Mouse (Mus musculus) heart, embryonic 14.5 days (tissue): ENCODE results near the gene Hes3. TPM values are rescaled to one million over a fixed set of nuclear protein-coding genes. Genes with fewer than 3 reads are reported as not detected.

Experiments used
- ATAC-seq: fragments of 200-750 bp; cut with Nextera tagmentation; 2 replicates; pipeline ENCODE4 v1.8.0; 2017; ENCODE audit warnings: low read depth, moderate TSS enrichment; ENCODE audit not compliant: insufficient number of reproducible peaks, insufficient read depth, low FRiP score
- H3K27ac ChIP-seq, 2 experiments: fragments of 200-500 bp in 1 of 2; fragments of 300-500 bp in 1 of 2; sonication (generic) in 1 of 2; replicated peaks in 1 of 2; 2 replicates each; pipeline ENCODE4 v1.5.1; 2012 to 2014; ENCODE audit warnings: low read depth in 2 of 2, low read length in 2 of 2, control low read depth in 1 of 2, mild to moderate bottlenecking in 1 of 2, mixed read lengths in 1 of 2; ENCODE audit not compliant: control insufficient read depth in 1 of 2, insufficient read depth in 1 of 2
- H3K27me3 ChIP-seq: fragments of 300-500 bp; sonication (generic); 2 replicates; pipeline ENCODE4 v1.6.1; 2014; ENCODE audit warnings: mild to moderate bottlenecking, low read length, control low read depth; ENCODE audit not compliant: control insufficient read depth, insufficient read depth
- H3K36me3 ChIP-seq: fragments of 300-500 bp; sonication (generic); 2 replicates; pipeline ENCODE4 v1.6.1; 2014; ENCODE audit warnings: mild to moderate bottlenecking, control low read depth, low read length, mixed read lengths; ENCODE audit not compliant: control insufficient read depth, insufficient read depth
- H3K4me1 ChIP-seq, 2 experiments: fragments of 200-500 bp in 1 of 2; fragments of 300-500 bp in 1 of 2; sonication (generic) in 1 of 2; 2 replicates each; pipeline ENCODE4 v1.6.1; 2012 to 2014; ENCODE audit warnings: low read length in 2 of 2, control low read depth in 1 of 2, mixed read lengths in 1 of 2; ENCODE audit not compliant: control insufficient read depth in 2 of 2, insufficient read depth in 2 of 2
- H3K4me2 ChIP-seq: fragments of 300-500 bp; sonication (generic); 2 replicates; pipeline ENCODE4 v1.6.1; 2014; ENCODE audit warnings: mild to moderate bottlenecking, low read length
- H3K4me3 ChIP-seq, 2 experiments: fragments of 200-500 bp in 1 of 2; fragments of 300-500 bp in 1 of 2; sonication (generic) in 1 of 2; 2 replicates each; pipeline ENCODE4 v1.5.1; 2012 to 2014; ENCODE audit warnings: low read length in 2 of 2, mild to moderate bottlenecking in 2 of 2, control low read depth in 1 of 2, low read depth in 1 of 2, moderate library complexity in 1 of 2; ENCODE audit not compliant: control insufficient read depth in 1 of 2, insufficient read depth in 1 of 2
- H3K9ac ChIP-seq: fragments of 300-500 bp; sonication (generic); 2 replicates; pipeline ENCODE4 v1.6.1; 2014; ENCODE audit warnings: mild to moderate bottlenecking, low read length
- H3K9me3 ChIP-seq: fragments of 300-500 bp; sonication (generic); 2 replicates; pipeline ENCODE4 v1.6.1; 2016; ENCODE audit warnings: low read length, control low read depth; ENCODE audit not compliant: control insufficient read depth
- WGBS: fragments of 180-500 bp; shearing (Covaris S2); extraction: QIAGEN DNeasy Blood & Tissue Kit; methylation state at CpG from one replicate; pipeline ENCODE4 v1.1.7; 2014; 5-methylcytosine and 5-hydroxymethylcytosine counted together
- polyA plus RNA-seq: library from polyadenylated mRNA; unstranded; fragments of >200 nt; fragmentation: Nextera tagmentation; extraction: Ambion mirVana; gene quantifications from 2 replicates; pipeline ENCODE4 v1.2.1, GENCODE M21; 2014

Hes3 gene
- polyA plus RNA-seq, 1 experiment from 2014 or later = not detected

GRCm38 (mm10) chr4:152328691-152329090 lies 37.2 kb upstream of the Hes3 start:
- no peak for ATAC-seq
- Histone ChIP-seq H3K9me3 (no peaks in the 10 kb centered on the region), H3K27me3 (no peaks in the 10 kb centered on the region), H3K4me3 (no peak overlapping the region), H3K4me2 (no peak overlapping the region), H3K4me1 (peaks cover 5 to 12% of the 10 kb centered on the region in 2 experiments), H3K36me3 (peaks cover 59% of the 10 kb centered on the region), H3K9ac (no peak overlapping the region), H3K27ac (no peak overlapping the region)
- 81% methylated on average over 6 of the region's 6 CpGs for WGBS

- Histone ChIP-seq H3K4me1 (peaks cover 5 to 12% of the 10 kb centered on the region in 2 experiments), H3K4me3 (peak overlapping the region; percentile 78 to 95), H3K27ac (no peak overlapping the region), H3K36me3 (peaks cover 37% of the 10 kb centered on the region), H3K27me3 (no peaks in the 10 kb centered on the region), H3K9ac (peak overlapping the region; percentile 89), H3K9me3 (no peaks in the 10 kb centered on the region), H3K4me2 (peak overlapping the region; percentile 81)
- 2% methylated on average over 11 of the region's 11 CpGs for WGBS
- ATAC-seq = no peak
These were observed 35.1 kb upstream of the Hes3 start for GRCm38 (mm10) chr4:152326543-152326942.

- Histone ChIP-seq H3K9ac (peak within 1 kb of the TSS; percentile 89), H3K4me3 (peak within 1 kb of the TSS; percentile 78 to 95), H3K27ac (peak within 1 kb of the TSS; percentile 53 to 63), H3K4me1 (peaks cover 5 to 12% of the 10 kb centered on the region in 2 experiments), H3K4me2 (peak within 1 kb of the TSS; percentile 81), H3K9me3 (no peaks in the 10 kb centered on the region), H3K36me3 (peaks cover 30% of the 10 kb centered on the region), H3K27me3 (no peaks in the 10 kb centered on the region)
- under 1% methylated on average over 70 of the region's 70 CpGs for WGBS
- ATAC-seq = peak; percentile 91
These were observed 34.3 kb upstream of the Hes3 start, which contains the start of gene Rpl22 for GRCm38 (mm10) chr4:152325574-152326411. Gene Rpl22, plus strand, starts transcription at chr4:152325742.

GRCm38 (mm10) chr4:152324641-152325562 lies 33.4 kb upstream of the Hes3 start:
- peak overlapping the region in 1 of 2 experiments; percentile 53; a peak in 2 of 4 replicates for H3K27ac ChIP-seq

GRCm38 (mm10) chr4:152321464-152321863 lies 30.0 kb upstream of the Hes3 start:
- no peak overlapping the region for H3K4me2 ChIP-seq
- H3K27ac ChIP-seq = no peak overlapping the region
- peaks cover 8 to 23% of the 10 kb centered on the region in 2 experiments; a peak in 3 of 4 replicates for H3K4me1 ChIP-seq
- H3K9ac ChIP-seq = no peak overlapping the region
- H3K27me3 ChIP-seq = peaks cover 8% of the 10 kb centered on the region; the same call in 1 of the 2 replicates
- no peak for ATAC-seq
- no peaks in the 10 kb centered on the region for H3K9me3 ChIP-seq
- H3K4me3 ChIP-seq = no peak overlapping the region
- H3K36me3 ChIP-seq = no peaks in the 10 kb centered on the region
- WGBS = 52% methylated on average over 5 of the region's 5 CpGs

More at GRCm38 (mm10) chr4:152324641-152325562, 33.4 kb upstream of the Hes3 start:
- Histone ChIP-seq H3K9ac (peak overlapping the region; percentile 25; the same call in 1 of the 2 replicates), H3K9me3 (no peaks in the 10 kb centered on the region), H3K4me2 (peak overlapping the region; percentile 53), H3K4me3 (peak overlapping the region; percentile 78 to 95), H3K4me1 (peaks cover 5 to 12% of the 10 kb centered on the region in 2 experiments), H3K27me3 (no peaks in the 10 kb centered on the region), H3K36me3 (peaks cover 21% of the 10 kb centered on the region)
- WGBS = 47% methylated on average over 16 of the region's 16 CpGs
- ATAC-seq = no peak

GRCm38 (mm10) chr4:152318517-152319234 lies 27.2 kb upstream of the Hes3 start, which contains the start of gene Rnf207:
Gene Rnf207, minus strand, starts transcription at chr4:152318993.
- Histone ChIP-seq H3K4me3 (peak within 1 kb of the TSS; percentile 49 to 58), H3K4me2 (peak within 1 kb of the TSS; percentile 88), H3K27me3 (peaks cover 30% of the 10 kb centered on the region), H3K27ac (peak within 1 kb of the TSS; percentile 98 to 99), H3K36me3 (peaks cover 6% of the 10 kb centered on the region; the same call in 1 of the 2 replicates), H3K9ac (peak within 1 kb of the TSS; percentile 85), H3K9me3 (no peaks in the 10 kb centered on the region), H3K4me1 (peaks cover 13 to 40% of the 10 kb centered on the region in 2 experiments; a peak in 3 of 4 replicates)
- 3% methylated on average over 26 of the region's 26 CpGs for WGBS
- ATAC-seq = peak; percentile 67
